Mouse (Mus musculus): ENCODE results near the gene Plekha7.
A peak's percentile ranks its signal among the peaks of the same experiment; 100 is the strongest.

Gene Plekha7

GRCm38 (mm10) chr7:116307871-116308631 lies at the start of gene Plekha7:
Gene Plekha7, minus strand, starts transcription at chr7:116308376.
- no peak for DNase-seq (ENCODE audit: low spot score in 2 of 2)

- peak; percentile 16 to 20 for DNase-seq (ENCODE audit: low spot score in 2 of 2)
These were observed 28.1 kb upstream of the Plekha7 start for GRCm38 (mm10) chr7:116336226-116336625.

GRCm38 (mm10) chr7:116335133-116335532 lies 27.0 kb upstream of the Plekha7 start:
- DNase-seq (ENCODE audit: low spot score in 2 of 2) = no peak

- DNase-seq (ENCODE audit: low spot score in 2 of 2) = no peak
These were observed 26.5 kb upstream of the Plekha7 start for GRCm38 (mm10) chr7:116334669-116335038.

- peak; percentile 98 to 99 for DNase-seq (ENCODE audit: low spot score in 2 of 2)
These were observed 25.8 kb upstream of the Plekha7 start, which contains the start of gene Rps13 for GRCm38 (mm10) chr7:116333713-116334668. Gene Rps13, minus strand, starts transcription at chr7:116334195.

GRCm38 (mm10) chr7:116331246-116331645 lies 23.1 kb upstream of the Plekha7 start:
- peak; percentile 17 to 39 for DNase-seq (ENCODE audit: low spot score in 2 of 2)

GRCm38 (mm10) chr7:116329858-116330257 lies 21.7 kb upstream of the Plekha7 start:
- DNase-seq (ENCODE audit: low spot score in 2 of 2) = no peak

- no peak for DNase-seq (ENCODE audit: low spot score in 2 of 2)
These were observed 20.6 kb upstream of the Plekha7 start for GRCm38 (mm10) chr7:116328777-116329176.

- no peak for DNase-seq (ENCODE audit: low spot score in 2 of 2)
These were observed 19.7 kb upstream of the Plekha7 start for GRCm38 (mm10) chr7:116327901-116328300.

GRCm38 (mm10) chr7:116323331-116323964 lies 15.3 kb upstream of the Plekha7 start:
- peak; percentile 16 to 27 for DNase-seq (ENCODE audit: low spot score in 2 of 2)

GRCm38 (mm10) chr7:116309456-116309855 lies 1.3 kb upstream of the Plekha7 start:
- no peak for DNase-seq (ENCODE audit: low spot score in 2 of 2)

- no peak for DNase-seq (ENCODE audit: low spot score in 2 of 2)
These were observed 436 bp upstream of the Plekha7 start for GRCm38 (mm10) chr7:116308632-116308991.

- peak in 1 of 2 experiments; percentile 21 for DNase-seq (ENCODE audit: low spot score in 2 of 2)
These were observed 891 bp downstream of the Plekha7 start for GRCm38 (mm10) chr7:116307099-116307870.

- no peak for DNase-seq (ENCODE audit: low spot score in 2 of 2)
These were observed 1.6 kb downstream of the Plekha7 start for GRCm38 (mm10) chr7:116306601-116307000.

GRCm38 (mm10) chr7:116301661-116302311 lies 6.4 kb downstream of the Plekha7 start:
- no peak for DNase-seq (ENCODE audit: low spot score in 2 of 2)

GRCm38 (mm10) chr7:116301144-116301543 lies 7.0 kb downstream of the Plekha7 start:
- DNase-seq (ENCODE audit: low spot score in 2 of 2) = no peak

GRCm38 (mm10) chr7:116298851-116299250 lies 9.3 kb downstream of the Plekha7 start:
- DNase-seq (ENCODE audit: low spot score in 2 of 2) = no peak

- no peak for DNase-seq (ENCODE audit: low spot score in 2 of 2)
These were observed 9.8 kb downstream of the Plekha7 start for GRCm38 (mm10) chr7:116298389-116298788.

GRCm38 (mm10) chr7:116294961-116295360 lies 13.2 kb downstream of the Plekha7 start:
- no peak for DNase-seq (ENCODE audit: low spot score in 2 of 2)

- DNase-seq (ENCODE audit: low spot score in 2 of 2) = no peak
These were observed 15.8 kb downstream of the Plekha7 start for GRCm38 (mm10) chr7:116292377-116292776.

- DNase-seq (ENCODE audit: low spot score in 2 of 2) = no peak
These were observed 17.6 kb downstream of the Plekha7 start for GRCm38 (mm10) chr7:116290559-116290958.

Measured in right cerebral cortex, postnatal 36 days (tissue).